Mouse (Mus musculus) limb, embryonic 12.5 days (tissue): ENCODE measurements around the gene Tmem86a. TPM values are rescaled to one million over a fixed set of nuclear protein-coding genes. Genes with fewer than 3 reads are reported as not detected.
A peak's percentile ranks its signal among the peaks of the same experiment; 100 is the strongest.

Source experiments
- ATAC-seq: fragments of 200-750 bp; cut with Nextera tagmentation; 2 replicates; pipeline ENCODE4 v1.8.0; 2017; ENCODE audit warnings: low read depth, moderate TSS enrichment; ENCODE audit not compliant: insufficient number of reproducible peaks, insufficient read depth, low FRiP score, low TSS enrichment
- H3K27ac ChIP-seq: fragments of 300-500 bp; sonication (generic); 2 replicates; pipeline ENCODE4 v1.5.1; 2016; ENCODE audit warnings: mild to moderate bottlenecking, moderate library complexity
- H3K27me3 ChIP-seq: fragments of 300-500 bp; sonication (generic); 2 replicates; pipeline ENCODE4 v1.6.1; 2016; ENCODE audit warnings: mild to moderate bottlenecking, moderate library complexity
- H3K36me3 ChIP-seq: fragments of 300-500 bp; sonication (generic); 2 replicates; pipeline ENCODE4 v1.6.1; 2016; ENCODE audit warnings: mild to moderate bottlenecking, moderate library complexity
- H3K4me1 ChIP-seq: fragments of 300-500 bp; sonication (generic); replicated peaks from 2 replicates; pipeline ENCODE4 v1.6.1; 2016
- H3K4me2 ChIP-seq: fragments of 300-500 bp; sonication (generic); 2 replicates; pipeline ENCODE4 v1.6.1; 2016; ENCODE audit warnings: mild to moderate bottlenecking, moderate library complexity
- H3K4me3 ChIP-seq: fragments of 300-500 bp; sonication (generic); replicated peaks from 2 replicates; pipeline ENCODE4 v1.5.1; 2016; ENCODE audit warnings: mild to moderate bottlenecking
- H3K9ac ChIP-seq: fragments of 300-500 bp; sonication (generic); replicated peaks from 2 replicates; pipeline ENCODE4 v1.6.1; 2016; ENCODE audit warnings: mild to moderate bottlenecking, moderate library complexity
- H3K9me3 ChIP-seq: fragments of 300-500 bp; sonication (generic); 2 replicates; pipeline ENCODE4 v1.6.1; 2016; ENCODE audit warnings: mild to moderate bottlenecking, moderate library complexity
- WGBS: fragments of 180-500 bp; shearing (Covaris S2); methylation state at CpG from one replicate; pipeline ENCODE4 v1.1.7; 2016; 5-methylcytosine and 5-hydroxymethylcytosine counted together
- polyA plus RNA-seq: library from polyadenylated mRNA; unstranded; fragments of >200 nt; fragmentation: Nextera tagmentation; extraction: Ambion mirVana; gene quantifications from 2 replicates; pipeline ENCODE4 v1.2.1, GENCODE M21; 2016

The Tmem86a gene
- polyA plus RNA-seq, 1 experiment from 2014 or later = 19.4 TPM

GRCm38 (mm10) chr7:47027520-47027919 lies 22.9 kb upstream of the Tmem86a start:
- Histone ChIP-seq H3K4me1 (no peaks in the 10 kb centered on the region), H3K27ac (no peak overlapping the region), H3K4me3 (no peak overlapping the region), H3K4me2 (no peak overlapping the region), H3K9me3 (no peaks in the 10 kb centered on the region), H3K27me3 (no peaks in the 10 kb centered on the region), H3K9ac (no peak overlapping the region), H3K36me3 (no peaks in the 10 kb centered on the region)
- ATAC-seq = no peak
- 90% methylated on average over 1 of the region's 1 CpGs for WGBS

GRCm38 (mm10) chr7:47030517-47031193 lies 19.7 kb upstream of the Tmem86a start:
- Histone ChIP-seq H3K9ac (no peak overlapping the region), H3K4me1 (no peaks in the 10 kb centered on the region), H3K4me3 (no peak overlapping the region), H3K36me3 (no peaks in the 10 kb centered on the region), H3K4me2 (no peak overlapping the region), H3K27ac (no peak overlapping the region), H3K27me3 (no peaks in the 10 kb centered on the region), H3K9me3 (no peaks in the 10 kb centered on the region)
- ATAC-seq = no peak
- 89% methylated on average over 9 of the region's 9 CpGs for WGBS

GRCm38 (mm10) chr7:47031371-47031770 lies 19.0 kb upstream of the Tmem86a start:
- no peak overlapping the region for H3K4me2 ChIP-seq
- H3K4me1 ChIP-seq = no peaks in the 10 kb centered on the region
- H3K27me3 ChIP-seq = no peaks in the 10 kb centered on the region
- no peaks in the 10 kb centered on the region for H3K9me3 ChIP-seq
- H3K9ac ChIP-seq = no peak overlapping the region
- H3K36me3 ChIP-seq = no peaks in the 10 kb centered on the region
- no peak for ATAC-seq
- H3K27ac ChIP-seq = no peak overlapping the region
- 89% methylated on average over 4 of the region's 4 CpGs for WGBS
- H3K4me3 ChIP-seq = no peak overlapping the region

- ATAC-seq = no peak
- H3K9me3 ChIP-seq = no peaks in the 10 kb centered on the region
- 85% methylated on average over 4 of the region's 4 CpGs for WGBS
Measured at GRCm38 (mm10) chr7:47034785-47035384, 15.5 kb upstream of the Tmem86a start.

GRCm38 (mm10) chr7:47035426-47035825 lies 15.0 kb upstream of the Tmem86a start:
- no peak overlapping the region for H3K27ac ChIP-seq
- WGBS = 79% methylated on average over 8 of the region's 8 CpGs

More at GRCm38 (mm10) chr7:47034785-47035384, 15.5 kb upstream of the Tmem86a start:
- Histone ChIP-seq H3K27ac (no peak overlapping the region), H3K36me3 (no peaks in the 10 kb centered on the region), H3K9ac (no peak overlapping the region), H3K27me3 (no peaks in the 10 kb centered on the region), H3K4me2 (no peak overlapping the region), H3K4me3 (no peak overlapping the region), H3K4me1 (no peaks in the 10 kb centered on the region)

DNA sequence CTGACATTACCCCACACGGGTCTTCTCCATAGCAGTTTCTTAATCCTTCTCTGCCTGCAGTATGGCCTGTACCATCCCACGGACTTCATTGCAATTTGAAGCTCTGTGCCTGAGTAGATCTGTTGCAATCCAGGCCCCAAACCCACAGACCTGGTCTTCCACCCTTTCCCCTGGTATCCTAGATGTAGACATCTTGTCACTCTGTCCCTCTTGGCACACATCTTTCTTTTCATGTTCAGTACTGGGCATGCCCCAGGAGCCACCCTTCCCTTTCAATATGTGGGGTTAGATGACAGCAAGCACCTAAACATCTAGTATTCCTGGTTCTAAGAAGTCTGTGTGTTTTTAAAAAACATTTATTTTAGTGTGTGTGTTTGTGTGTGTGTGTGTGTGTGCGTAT lies 8.7 kb upstream of the Tmem86a start:
- Histone ChIP-seq H3K9ac (no peak overlapping the region), H3K4me1 (no peaks in the 10 kb centered on the region), H3K9me3 (no peaks in the 10 kb centered on the region), H3K36me3 (no peaks in the 10 kb centered on the region), H3K4me2 (no peak overlapping the region), H3K4me3 (no peak overlapping the region), H3K27ac (no peak overlapping the region), H3K27me3 (no peaks in the 10 kb centered on the region)
- 88% methylated on average over 3 of the region's 3 CpGs for WGBS
- ATAC-seq = no peak

More at GRCm38 (mm10) chr7:47035426-47035825, 15.0 kb upstream of the Tmem86a start:
- ATAC-seq = no peak
- H3K4me2 ChIP-seq = no peak overlapping the region
- H3K4me3 ChIP-seq = no peak overlapping the region
- no peak overlapping the region for H3K9ac ChIP-seq
- H3K27me3 ChIP-seq = no peaks in the 10 kb centered on the region
- no peaks in the 10 kb centered on the region for H3K9me3 ChIP-seq
- no peaks in the 10 kb centered on the region for H3K4me1 ChIP-seq
- no peaks in the 10 kb centered on the region for H3K36me3 ChIP-seq

- H3K9ac ChIP-seq = no peak overlapping the region
- H3K27ac ChIP-seq = no peak overlapping the region
- H3K4me1 ChIP-seq = no peaks in the 10 kb centered on the region
- no peak overlapping the region for H3K4me2 ChIP-seq
- H3K9me3 ChIP-seq = no peaks in the 10 kb centered on the region
- no peak overlapping the region for H3K4me3 ChIP-seq
- H3K27me3 ChIP-seq = no peaks in the 10 kb centered on the region
- 77% methylated on average over 4 of the region's 4 CpGs for WGBS
- H3K36me3 ChIP-seq = no peaks in the 10 kb centered on the region
- ATAC-seq = no peak
Measured at GRCm38 (mm10) chr7:47042121-47042520, 8.3 kb upstream of the Tmem86a start.

GRCm38 (mm10) chr7:47042823-47043490 lies 7.4 kb upstream of the Tmem86a start:
- H3K4me1 ChIP-seq = no peaks in the 10 kb centered on the region
- H3K27ac ChIP-seq = no peak overlapping the region
- H3K9ac ChIP-seq = no peak overlapping the region
- ATAC-seq = no peak
- H3K4me2 ChIP-seq = no peak overlapping the region
- H3K27me3 ChIP-seq = no peaks in the 10 kb centered on the region
- no peaks in the 10 kb centered on the region for H3K36me3 ChIP-seq
- H3K9me3 ChIP-seq = no peaks in the 10 kb centered on the region
- H3K4me3 ChIP-seq = no peak overlapping the region
- 42% methylated on average over 6 of the region's 6 CpGs for WGBS

- Histone ChIP-seq H3K36me3 (peaks cover 15% of the 10 kb centered on the region; the same call in 1 of the 2 replicates), H3K4me2 (peak overlapping the region; percentile 84), H3K27me3 (peaks cover 5% of the 10 kb centered on the region; the same call in 1 of the 2 replicates), H3K4me3 (peak overlapping the region; percentile 91), H3K4me1 (peaks cover 21% of the 10 kb centered on the region), H3K9me3 (no peaks in the 10 kb centered on the region), H3K9ac (peak overlapping the region; percentile 86), H3K27ac (peak overlapping the region; percentile 91)
- ATAC-seq = peak; percentile 63
- WGBS = under 1% methylated on average over 22 of the region's 34 CpGs
Measured at GRCm38 (mm10) chr7:47050766-47051165, 365 bp downstream of the Tmem86a start.

DNA sequence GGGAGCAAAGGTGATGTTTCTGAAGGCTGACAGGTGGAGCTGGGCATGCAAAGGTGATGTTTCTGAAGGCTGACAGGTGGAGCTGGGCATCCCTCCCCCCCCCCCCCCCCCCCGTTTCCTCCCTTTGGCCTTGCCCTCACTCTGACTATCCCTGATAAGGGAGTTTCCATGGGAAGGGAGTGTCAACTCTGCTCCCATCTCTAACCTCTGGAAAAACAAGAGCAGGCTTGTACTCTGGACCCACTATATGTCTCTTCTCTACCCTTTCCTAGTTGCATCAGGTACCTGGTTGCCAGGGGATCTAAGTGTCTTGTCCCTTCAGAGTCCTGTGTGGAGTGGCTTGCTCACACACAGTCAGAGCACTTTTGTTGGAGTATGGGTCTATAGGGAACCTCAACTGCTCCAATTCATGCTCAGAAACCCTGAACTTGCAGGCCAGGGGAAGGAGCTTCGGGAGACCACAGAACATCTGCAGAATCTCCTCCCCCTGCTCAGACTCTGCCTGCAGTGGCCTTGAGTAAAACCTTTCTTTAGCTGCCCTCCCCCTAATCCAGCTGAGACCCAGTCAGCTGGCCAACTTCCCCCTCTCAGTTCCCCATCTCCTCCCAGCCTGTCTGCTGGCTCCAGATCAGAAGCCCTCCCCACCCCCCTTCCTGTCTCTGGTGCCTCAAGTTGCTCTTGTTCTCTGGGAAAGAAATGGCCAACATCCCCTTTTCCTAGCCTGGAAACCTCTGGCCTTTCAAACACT lies 1.2 kb downstream of the Tmem86a start:
- Histone ChIP-seq H3K4me3 (peak overlapping the region; percentile 91), H3K4me1 (peaks cover 21% of the 10 kb centered on the region), H3K27me3 (peaks cover 5% of the 10 kb centered on the region; the same call in 1 of the 2 replicates), H3K9ac (peak overlapping the region; percentile 86), H3K36me3 (peaks cover 15% of the 10 kb centered on the region; the same call in 1 of the 2 replicates), H3K27ac (peak overlapping the region; percentile 82), H3K9me3 (no peaks in the 10 kb centered on the region), H3K4me2 (peak overlapping the region; percentile 84)
- no peak for ATAC-seq
- 8% methylated on average over 2 of the region's 2 CpGs for WGBS

GRCm38 (mm10) chr7:47052276-47052675 lies 1.9 kb downstream of the Tmem86a start:
- Histone ChIP-seq H3K27ac (peak overlapping the region; percentile 82), H3K4me3 (peak overlapping the region; percentile 91), H3K36me3 (peaks cover 15% of the 10 kb centered on the region; the same call in 1 of the 2 replicates), H3K9me3 (no peaks in the 10 kb centered on the region), H3K27me3 (peaks cover 5% of the 10 kb centered on the region; the same call in 1 of the 2 replicates), H3K4me2 (peak overlapping the region; percentile 84), H3K4me1 (peaks cover 21% of the 10 kb centered on the region), H3K9ac (peak overlapping the region; percentile 23; the same call in 1 of the 2 replicates)
- WGBS = 34% methylated on average over 3 of the region's 3 CpGs
- ATAC-seq = no peak
